In the genomic region with DNA sequence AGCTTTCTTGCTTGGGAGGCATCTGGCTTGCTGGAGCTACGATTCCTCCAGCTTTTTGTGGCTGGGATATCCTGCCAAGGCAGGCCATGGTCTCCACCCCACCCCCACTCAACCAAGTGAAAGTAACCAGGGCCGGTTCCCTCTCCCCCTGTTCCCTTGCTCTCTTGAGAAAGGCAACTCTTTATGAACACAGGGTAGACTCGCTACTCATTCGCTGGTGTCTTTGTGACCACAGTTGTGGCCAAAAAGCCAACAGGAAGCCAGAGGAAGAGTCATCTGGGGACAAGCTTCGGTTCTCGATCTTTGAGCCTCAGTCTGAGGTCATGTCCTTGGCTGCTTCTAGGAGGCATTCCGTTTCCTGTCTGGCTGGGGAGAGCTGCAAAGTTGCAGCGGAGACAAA, we compare ENCODE assay signal across 8 mouse cellular contexts. TPM values are rescaled to one million over a fixed set of nuclear protein-coding genes. Genes with fewer than 3 reads are reported as not detected.
DNase-seq lines count a peak whose midpoint lies in the region; ATAC-seq and TF ChIP-seq lines count a peak whose summit lies in the region.

No protein-coding gene starts in this region.

- no peaks in the 10 kb centered on the region for H3K27me3 ChIP-seq in hindbrain, postnatal 0 days (ENCODE audit: insufficient read depth, low read length)
- H3K27me3 ChIP-seq in hindbrain, embryonic 13.5 days = no peaks in the 10 kb centered on the region
- no peaks in the 10 kb centered on the region for H3K27me3 ChIP-seq in heart, embryonic 13.5 days (replicated peaks)

- no peak for TF ChIP-seq CTCF in hindbrain, postnatal 0 days (IDR thresholded peaks at IDR 0.05; ENCODE audit: low read depth)
- TF ChIP-seq CTCF in bone marrow, adult 2 months (IDR thresholded peaks at IDR 0.05; ENCODE audit: control insufficient read depth, insufficient read depth, low read length) = no peak

- peak overlapping the region; percentile 56; the same call in 1 of the 2 replicates for H3K27ac ChIP-seq in hindbrain, postnatal 0 days
- no peak overlapping the region for H3K27ac ChIP-seq in hindbrain, embryonic 13.5 days
- peak overlapping the region; percentile 45; the same call in 1 of the 2 replicates for H3K27ac ChIP-seq in bone marrow, adult 2 months (ENCODE audit: control insufficient read depth, insufficient read depth, low read depth, low read length, poor library complexity)
- H3K27ac ChIP-seq in heart, embryonic 13.5 days (replicated peaks) = peak overlapping the region; percentile 85

- DNase-seq in hindbrain, postnatal 0 days (ENCODE audit: low spot score) = peak; percentile 39
- DNase-seq in kidney, postnatal 36 days = peak; percentile 74 to 84
- no peak for DNase-seq in frontal cortex, adult 2 months (ENCODE audit: extremely low spot score in 1 of 2, low spot score in 1 of 2)
- no peak for DNase-seq in right cerebral cortex, adult 18-20 months

- no peak for TF ChIP-seq POLR2A in bone marrow, adult 2 months (IDR thresholded peaks at IDR 0.05; ENCODE audit: borderline replicate concordance, control insufficient read depth, low read depth, low read length)

- no peak overlapping the region for H3K4me3 ChIP-seq in hindbrain, postnatal 0 days (ENCODE audit: low read length)
- no peak overlapping the region for H3K4me3 ChIP-seq in hindbrain, embryonic 13.5 days
- no peak overlapping the region for H3K4me3 ChIP-seq in bone marrow, adult 2 months (replicated peaks; ENCODE audit: control insufficient read depth, low read depth, low read length)
- peak overlapping the region; percentile 11 for H3K4me3 ChIP-seq in heart, embryonic 13.5 days

- H3K36me3 ChIP-seq in hindbrain, postnatal 0 days (ENCODE audit: insufficient read depth, low read length) = no peaks in the 10 kb centered on the region
- H3K36me3 ChIP-seq in hindbrain, embryonic 13.5 days = no peaks in the 10 kb centered on the region
- no peaks in the 10 kb centered on the region for H3K36me3 ChIP-seq in heart, embryonic 13.5 days

- ATAC-seq in hindbrain, postnatal 0 days = peak; percentile 21; the same call in 1 of the 2 replicates
- ATAC-seq in hindbrain, embryonic 13.5 days (ENCODE audit: low FRiP score) = no peak
- ATAC-seq in heart, embryonic 13.5 days (ENCODE audit: extremely low read depth, insufficient number of reproducible peaks, low FRiP score, low TSS enrichment) = no peak; the same call in 1 of the 2 replicates
- peak; percentile 61 for ATAC-seq in monocyte, adult 5-6 weeks (replicated peaks; ENCODE audit: insufficient number of reproducible peaks, low FRiP score, low TSS enrichment, poor library complexity, severe bottlenecking)

- 0 out of 2 replicates have a peak, but pooled peaks cover 4% of the 10 kb centered on the region for H3K4me1 ChIP-seq in hindbrain, postnatal 0 days (ENCODE audit: insufficient read depth, low read length)
- H3K4me1 ChIP-seq in hindbrain, embryonic 13.5 days (replicated peaks) = peaks cover 24% of the 10 kb centered on the region
- H3K4me1 ChIP-seq in bone marrow, adult 2 months (ENCODE audit: control insufficient read depth, insufficient read depth, low read length) = peaks cover 2% of the 10 kb centered on the region
- peaks cover 27% of the 10 kb centered on the region for H3K4me1 ChIP-seq in heart, embryonic 13.5 days

- H3K4me2 ChIP-seq in hindbrain, postnatal 0 days (ENCODE audit: low read depth, low read length) = no peak overlapping the region
- H3K4me2 ChIP-seq in hindbrain, embryonic 13.5 days = no peak overlapping the region
- H3K4me2 ChIP-seq in heart, embryonic 13.5 days = peak overlapping the region; percentile 60

- no peak overlapping the region for H3K9ac ChIP-seq in hindbrain, postnatal 0 days (replicated peaks; ENCODE audit: low read length)
- no peak overlapping the region for H3K9ac ChIP-seq in hindbrain, embryonic 13.5 days
- peak overlapping the region; percentile 67 for H3K9ac ChIP-seq in heart, embryonic 13.5 days

- H3K9me3 ChIP-seq in hindbrain, postnatal 0 days (ENCODE audit: low read length) = no peaks in the 10 kb centered on the region
- no peaks in the 10 kb centered on the region for H3K9me3 ChIP-seq in hindbrain, embryonic 13.5 days
- no peaks in the 10 kb centered on the region for H3K9me3 ChIP-seq in heart, embryonic 13.5 days

- WGBS in hindbrain, postnatal 0 days = 43% methylated on average over 8 of the region's 8 CpGs
- WGBS in hindbrain, embryonic 13.5 days = 72% methylated on average over 8 of the region's 8 CpGs
- 0% methylated on average over 8 of the region's 8 CpGs for whole genome bisulfite sequencing in bone marrow, adult 2 months
- 14% methylated on average over 8 of the region's 8 CpGs for WGBS in heart, embryonic 13.5 days

RNA-seq across cellular contexts. Expression of a gene that starts 34.0 kb away (rescaled TPM):
- total RNA-seq in hindbrain, postnatal 0 days (2014; rRNA removed) = 33.6 and 44.6 TPM in 2 replicates
- 35.8 and 40.9 TPM in 2 replicates for polyA plus RNA-seq in hindbrain, postnatal 0 days (2015; fragmentation: Nextera tagmentation; extraction: Ambion mirVana)
- polyA plus RNA-seq in hindbrain, embryonic 13.5 days (2015; fragmentation: Nextera tagmentation; extraction: Ambion mirVana) = 46.4 and 49.5 TPM in 2 replicates
- polyA plus RNA-seq in bone marrow, adult 2 months (2011; ENCODE audit: insufficient read depth, insufficient read length, low replicate concordance, missing spikeins) = 14.4 and 15.9 TPM in 2 replicates
- 16.8 and 18.1 TPM in 2 replicates for polyA plus RNA-seq in heart, embryonic 13.5 days (2015; fragmentation: Nextera tagmentation; extraction: Ambion mirVana)
- 5.8 to 24.0 TPM (median 11.9 TPM) in 3 replicates for total RNA-seq in monocyte, adult 5-6 weeks (2017)
- 28.0 and 32.7 TPM in 2 replicates for polyA plus RNA-seq in frontal cortex, adult 2 months (2012; rRNA removed)

Comparison
In these comparisons a context has a peak if more than half of its experiments do, and no peak if none do; other contexts are left out.
1. ATAC-seq: peak in hindbrain, postnatal 0 days (single experiment) and monocyte, adult 5-6 weeks (single experiment); none in hindbrain, embryonic 13.5 days (single experiment) and heart, embryonic 13.5 days (single experiment).
2. DNase-seq: peak in hindbrain, postnatal 0 days (single experiment) and kidney, postnatal 36 days (2 of 2); none in frontal cortex, adult 2 months (0 of 2) and right cerebral cortex, adult 18-20 months (single experiment).